In genomic region chr15:25330946-25331345, GRCm38 (mm10) we compare ENCODE assay signal across 23 mouse cellular contexts.
"Had no signal": no experiment of that assay in that cellular context is flagged by ENCODE, and none has a peak within 500 bp of the region (broad histone marks: within the 10 kb centered on the region; RNA-seq: fewer than 3 reads in every experiment).

No protein-coding gene starts in this region.

- H3K36me3 ChIP-seq: limb, embryonic 12.5 days; limb, embryonic 15.5 days; lung, embryonic 15.5 days; midbrain, embryonic 10.5 days; midbrain, embryonic 13.5 days; stomach, embryonic 15.5 days had no signal

- H3K4me1 ChIP-seq: limb, embryonic 12.5 days; limb, embryonic 15.5 days; lung, embryonic 15.5 days; megakaryocyte, embryonic 14.5 days; stomach, embryonic 15.5 days had no signal

- H3K9me3 ChIP-seq: limb, embryonic 12.5 days; limb, embryonic 15.5 days; lung, embryonic 15.5 days; midbrain, embryonic 10.5 days; midbrain, embryonic 13.5 days; stomach, embryonic 15.5 days had no signal

- DNase-seq: kidney, adult 18-20 months; kidney, adult 9 months; kidney, postnatal 14 days; kidney, postnatal 4 days; layer of hippocampus, adult 9-11 months; left cerebral cortex, postnatal 4 days; lung, adult 18-20 months; lung, postnatal 10 days; lung, postnatal 36 days; right cerebral cortex, postnatal 25 days; spleen, adult 18-20 months; thymus, postnatal 36 days had no signal

- H3K27me3 ChIP-seq: limb, embryonic 12.5 days; limb, embryonic 15.5 days; lung, embryonic 15.5 days; megakaryocyte, embryonic 14.5 days; midbrain, embryonic 13.5 days; stomach, embryonic 15.5 days had no signal

- H3K9ac ChIP-seq: limb, embryonic 12.5 days; limb, embryonic 15.5 days; liver, embryonic 14.5 days; lung, embryonic 15.5 days; midbrain, embryonic 13.5 days; stomach, embryonic 15.5 days had no signal

- H3K4me3 ChIP-seq: layer of hippocampus, adult 2 months; limb, embryonic 12.5 days; limb, embryonic 15.5 days; lung, embryonic 15.5 days; megakaryocyte, embryonic 14.5 days; midbrain, embryonic 10.5 days; midbrain, embryonic 13.5 days; stomach, embryonic 15.5 days had no signal

- ATAC-seq: intestine, embryonic 16.5 days; midbrain, embryonic 13.5 days had no signal

- H3K27ac ChIP-seq: layer of hippocampus, adult 2 months; limb, embryonic 12.5 days; limb, embryonic 15.5 days; liver, embryonic 14.5 days; lung, embryonic 15.5 days; midbrain, embryonic 10.5 days; midbrain, embryonic 13.5 days; stomach, embryonic 15.5 days had no signal

- H3K4me2 ChIP-seq: limb, embryonic 12.5 days; limb, embryonic 15.5 days; liver, embryonic 11.5 days; lung, embryonic 15.5 days; midbrain, embryonic 13.5 days; stomach, embryonic 15.5 days had no signal
